Mouse (Mus musculus) hindbrain, embryonic 13.5 days (tissue): Measurements from ENCODE around the gene Otop3. TPM values are rescaled to one million over a fixed set of nuclear protein-coding genes. Genes with fewer than 3 reads are reported as not detected.
A peak's percentile ranks its signal among the peaks of the same experiment; 100 is the strongest.

Experiments
- ATAC-seq: fragments of 200-750 bp; cut with Nextera tagmentation; 2 replicates; pipeline ENCODE4 v1.8.0; 2017; ENCODE audit warnings: moderate TSS enrichment; ENCODE audit not compliant: low FRiP score
- H3K27ac ChIP-seq: fragments of 300-500 bp; sonication (generic); 2 replicates; pipeline ENCODE4 v1.5.1; 2015; ENCODE audit warnings: inconsistent platforms, mild to moderate bottlenecking, moderate library complexity
- H3K27me3 ChIP-seq: fragments of 300-500 bp; sonication (generic); 2 replicates; pipeline ENCODE4 v1.6.1; 2015; ENCODE audit warnings: mild to moderate bottlenecking, inconsistent platforms
- H3K36me3 ChIP-seq: fragments of 300-500 bp; sonication (generic); 2 replicates; pipeline ENCODE4 v1.6.1; 2015; ENCODE audit warnings: mild to moderate bottlenecking, inconsistent platforms
- H3K4me1 ChIP-seq: fragments of 300-500 bp; sonication (generic); replicated peaks from 2 replicates; pipeline ENCODE4 v1.6.1; 2015; ENCODE audit warnings: inconsistent platforms
- H3K4me2 ChIP-seq: fragments of 300-500 bp; sonication (generic); 2 replicates; pipeline ENCODE4 v1.6.1; 2015; ENCODE audit warnings: inconsistent platforms, mild to moderate bottlenecking, moderate library complexity
- H3K4me3 ChIP-seq: fragments of 300-500 bp; sonication (generic); 2 replicates; pipeline ENCODE4 v1.5.1; 2015; ENCODE audit warnings: mild to moderate bottlenecking, inconsistent platforms
- H3K9ac ChIP-seq: fragments of 300-500 bp; sonication (generic); 2 replicates; pipeline ENCODE4 v1.6.1; 2015; ENCODE audit warnings: mild to moderate bottlenecking, inconsistent platforms
- H3K9me3 ChIP-seq: fragments of 300-500 bp; sonication (generic); 2 replicates; pipeline ENCODE4 v1.6.1; 2016; ENCODE audit warnings: inconsistent platforms
- WGBS: fragments of 180-500 bp; shearing (Covaris S2); methylation state at CpG from one replicate; pipeline ENCODE4 v1.1.7; 2015; 5-methylcytosine and 5-hydroxymethylcytosine counted together
- polyA plus RNA-seq: library from polyadenylated mRNA; unstranded; fragments of >200 nt; fragmentation: Nextera tagmentation; extraction: Ambion mirVana; gene quantifications from 2 replicates; pipeline ENCODE4 v1.2.1, GENCODE M21; 2015

The Otop3 gene
- polyA plus RNA-seq, 1 experiment from 2014 or later: 1.1 TPM

DNA sequence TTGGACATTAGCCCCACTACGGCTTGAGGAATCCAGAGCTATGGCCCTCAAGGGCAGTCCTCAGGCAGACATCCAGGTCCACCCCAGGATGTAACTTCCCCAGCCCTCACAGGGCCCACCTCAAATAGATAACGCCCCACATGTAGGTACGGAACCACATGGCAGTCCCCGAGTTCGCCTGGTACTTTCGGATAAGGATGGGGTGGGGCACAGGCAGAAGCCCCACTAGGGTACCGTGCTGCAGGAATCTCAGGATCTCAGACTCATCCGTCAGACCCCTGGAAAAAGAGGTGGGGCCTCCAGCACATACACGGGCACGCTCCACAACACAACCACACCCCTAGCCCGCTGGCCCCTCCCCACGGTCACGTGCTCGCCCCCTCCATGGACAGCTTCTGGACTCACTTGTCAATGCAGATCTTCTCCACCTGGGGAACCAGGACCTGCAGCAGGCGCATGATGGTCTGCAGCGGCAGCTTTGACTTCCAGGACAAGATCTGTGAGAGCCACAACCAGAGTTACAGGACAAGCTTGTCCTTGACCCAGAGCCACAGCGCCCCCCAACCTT, 14.2 kb downstream of the Otop3 start:
- Histone ChIP-seq H3K4me1 (0 out of 2 replicates have a peak, but pooled peaks cover 4% of the 10 kb centered on the region), H3K9me3 (no peaks in the 10 kb centered on the region), H3K27ac (no peak overlapping the region), H3K36me3 (peaks cover 60% of the 10 kb centered on the region), H3K9ac (no peak overlapping the region), H3K4me3 (no peak overlapping the region), H3K4me2 (no peak overlapping the region), H3K27me3 (peaks cover 26% of the 10 kb centered on the region)
- ATAC-seq: no peak
- WGBS: 67% methylated on average over 17 of the region's 17 CpGs

DNA sequence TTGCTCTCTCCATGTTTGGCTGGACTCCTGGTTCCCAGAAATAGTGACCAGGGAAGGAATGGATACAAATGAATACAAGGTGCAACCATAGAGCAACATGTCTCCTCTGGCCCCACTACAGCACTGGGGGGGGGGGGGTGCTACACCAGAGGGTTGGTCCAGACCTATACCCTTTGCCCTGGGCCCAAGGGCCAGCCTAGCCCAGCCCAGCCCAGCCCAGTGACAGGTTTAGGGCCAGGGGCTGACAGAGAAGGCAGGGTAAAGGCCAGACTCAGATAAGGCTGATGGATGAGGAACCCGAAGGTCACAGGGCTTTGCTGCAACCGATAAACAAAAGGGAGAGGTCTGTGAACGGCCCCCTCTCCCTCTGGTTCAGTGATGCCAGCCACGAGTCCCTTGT, 15.4 kb downstream of the Otop3 start:
- no peak overlapping the region for H3K4me3 ChIP-seq
- no peak overlapping the region for H3K4me2 ChIP-seq
- H3K27ac ChIP-seq: no peak overlapping the region
- H3K27me3 ChIP-seq: peaks cover 17% of the 10 kb centered on the region
- H3K36me3 ChIP-seq: peaks cover 66% of the 10 kb centered on the region
- ATAC-seq: no peak
- H3K9me3 ChIP-seq: no peaks in the 10 kb centered on the region
- H3K9ac ChIP-seq: no peak overlapping the region
- WGBS: 73% methylated on average over 4 of the region's 4 CpGs
- H3K4me1 ChIP-seq: no peaks in the 10 kb centered on the region

DNA sequence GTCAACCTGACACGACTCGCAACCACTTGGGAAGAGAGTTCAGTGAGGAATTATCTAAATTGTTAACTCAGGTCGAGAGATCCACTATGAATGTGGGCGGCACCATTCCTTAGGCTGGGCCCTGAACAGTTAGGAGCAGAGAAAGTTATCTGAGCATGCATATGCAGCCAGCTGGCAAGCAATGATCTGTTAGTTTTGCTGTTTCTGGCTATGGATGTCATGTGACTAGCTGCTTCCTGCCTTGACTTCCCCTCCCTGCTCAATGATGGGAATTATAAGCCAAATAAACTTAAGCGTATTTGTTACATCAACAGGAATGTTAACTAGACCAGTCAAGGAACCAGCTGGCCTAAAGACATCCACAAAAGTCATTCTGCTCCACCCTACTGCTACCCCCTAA, 18.8 kb downstream of the Otop3 start:
- no peak overlapping the region for H3K4me2 ChIP-seq
- peaks cover 31% of the 10 kb centered on the region for H3K27me3 ChIP-seq
- no peaks in the 10 kb centered on the region for H3K9me3 ChIP-seq
- WGBS: 92% methylated on average over 5 of the region's 5 CpGs
- no peaks in the 10 kb centered on the region for H3K4me1 ChIP-seq
- no peak overlapping the region for H3K27ac ChIP-seq
- H3K9ac ChIP-seq: no peak overlapping the region
- ATAC-seq: no peak
- H3K36me3 ChIP-seq: peaks cover 80% of the 10 kb centered on the region
- H3K4me3 ChIP-seq: no peak overlapping the region

DNA sequence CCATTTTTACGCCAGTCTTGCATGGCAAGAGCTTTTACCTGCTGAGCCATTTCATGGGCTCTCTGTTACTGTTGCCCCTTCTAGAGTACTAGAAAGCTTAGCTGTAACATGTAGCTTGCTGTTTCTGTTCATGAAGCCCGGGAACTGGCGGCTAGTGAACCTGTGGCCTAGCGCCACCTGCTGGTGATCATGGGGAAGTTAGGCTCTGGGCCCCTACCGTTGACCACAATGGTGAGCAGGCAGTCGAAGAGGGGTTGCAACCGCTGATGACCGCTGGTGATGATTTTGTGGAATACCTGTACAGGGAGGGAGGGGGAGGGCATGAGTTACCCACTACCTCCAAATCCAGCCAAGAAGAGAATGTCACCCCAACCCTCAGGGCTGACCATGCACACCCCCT, 19.7 kb downstream of the Otop3 start:
- Histone ChIP-seq H3K9me3 (no peaks in the 10 kb centered on the region), H3K4me3 (no peak overlapping the region), H3K27ac (no peak overlapping the region), H3K4me1 (peaks cover 8% of the 10 kb centered on the region), H3K9ac (no peak overlapping the region), H3K36me3 (peaks cover 72% of the 10 kb centered on the region), H3K4me2 (no peak overlapping the region), H3K27me3 (peaks cover 26% of the 10 kb centered on the region)
- peak; percentile 27; the same call in 1 of the 2 replicates for ATAC-seq
- whole genome bisulfite sequencing: 8% methylated on average over 8 of the region's 8 CpGs

DNA sequence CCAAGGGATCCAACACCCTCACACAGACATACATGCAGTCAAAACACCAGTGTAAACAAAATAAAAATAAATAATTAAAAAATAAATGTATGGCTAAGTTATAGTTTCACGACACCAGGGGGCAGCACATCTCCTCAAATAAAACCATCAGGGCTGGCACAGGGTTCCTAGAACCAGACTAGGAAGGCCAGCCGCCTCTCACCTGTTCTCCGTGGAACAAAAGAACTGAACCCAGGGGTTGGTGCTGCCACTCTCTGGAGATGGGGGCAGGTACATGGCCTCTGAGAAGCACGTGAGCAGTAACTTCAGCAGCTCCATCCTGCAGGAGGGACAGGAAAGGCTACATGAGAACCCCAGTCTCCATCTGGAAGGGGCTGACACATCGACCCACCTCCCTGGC, 23.9 kb downstream of the Otop3 start:
- Histone ChIP-seq H3K4me1 (peaks cover 16% of the 10 kb centered on the region), H3K9ac (peak overlapping the region; percentile 53), H3K27me3 (peaks cover 23% of the 10 kb centered on the region), H3K9me3 (no peaks in the 10 kb centered on the region), H3K27ac (peak overlapping the region; percentile 73), H3K36me3 (peaks cover 30% of the 10 kb centered on the region), H3K4me2 (no peak overlapping the region), H3K4me3 (no peak overlapping the region)
- 23% methylated on average over 5 of the region's 5 CpGs for WGBS
- 0 out of 2 replicates have a peak, but pooled peaks have one; percentile 50 for ATAC-seq

DNA sequence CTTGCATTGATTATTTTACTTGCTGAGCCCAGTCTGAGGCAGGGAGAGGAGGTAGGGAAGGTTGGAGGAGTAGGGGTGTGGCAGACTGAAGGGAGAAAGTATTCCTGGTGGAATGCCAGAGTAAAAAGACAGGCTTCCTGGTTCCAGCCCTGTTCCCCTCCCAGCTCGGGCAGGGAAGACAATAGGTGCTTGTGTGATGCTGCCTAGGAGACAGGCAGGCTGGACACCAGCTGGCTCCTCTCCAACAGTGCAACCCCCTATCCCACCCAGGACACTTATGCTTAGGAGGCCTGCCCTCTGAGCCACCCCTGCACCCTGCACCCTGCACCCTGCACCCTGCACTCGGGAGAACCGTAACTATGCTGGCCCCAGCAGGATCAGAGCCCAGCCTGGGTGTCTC, 24.8 kb downstream of the Otop3 start:
- ATAC-seq: no peak
- H3K4me3 ChIP-seq: no peak overlapping the region
- H3K9ac ChIP-seq: peak overlapping the region; percentile 53
- H3K36me3 ChIP-seq: peaks cover 27% of the 10 kb centered on the region
- H3K9me3 ChIP-seq: no peaks in the 10 kb centered on the region
- H3K27ac ChIP-seq: peak overlapping the region; percentile 73
- H3K27me3 ChIP-seq: peaks cover 23% of the 10 kb centered on the region
- 18% methylated on average over 3 of the region's 3 CpGs for WGBS
- 0 out of 2 replicates have a peak overlapping the region, but pooled peaks have one; percentile 10 for H3K4me2 ChIP-seq
- peaks cover 22% of the 10 kb centered on the region for H3K4me1 ChIP-seq

DNA sequence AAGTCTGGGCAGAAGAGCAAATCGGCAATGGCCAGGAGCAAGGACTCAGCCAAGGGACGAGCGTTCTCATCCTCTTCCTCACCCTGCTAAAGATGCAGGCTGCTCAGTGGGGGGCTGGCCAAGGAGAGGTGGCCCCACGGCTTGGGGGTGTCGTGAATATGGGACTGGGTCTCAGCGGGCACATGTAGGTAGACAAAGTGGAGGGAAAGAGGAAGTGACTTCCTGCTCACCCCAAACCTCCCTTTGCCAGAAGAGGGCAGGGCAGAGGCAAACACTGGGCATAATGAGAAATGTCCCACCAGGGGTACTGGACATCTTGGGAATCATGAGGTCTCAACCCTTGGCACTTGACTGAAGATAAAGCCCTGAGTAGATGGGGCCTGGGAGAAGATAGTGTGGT, 25.2 kb downstream of the Otop3 start:
- no peak overlapping the region for H3K4me3 ChIP-seq
- WGBS: 59% methylated on average over 6 of the region's 6 CpGs
- ATAC-seq: no peak

DNA sequence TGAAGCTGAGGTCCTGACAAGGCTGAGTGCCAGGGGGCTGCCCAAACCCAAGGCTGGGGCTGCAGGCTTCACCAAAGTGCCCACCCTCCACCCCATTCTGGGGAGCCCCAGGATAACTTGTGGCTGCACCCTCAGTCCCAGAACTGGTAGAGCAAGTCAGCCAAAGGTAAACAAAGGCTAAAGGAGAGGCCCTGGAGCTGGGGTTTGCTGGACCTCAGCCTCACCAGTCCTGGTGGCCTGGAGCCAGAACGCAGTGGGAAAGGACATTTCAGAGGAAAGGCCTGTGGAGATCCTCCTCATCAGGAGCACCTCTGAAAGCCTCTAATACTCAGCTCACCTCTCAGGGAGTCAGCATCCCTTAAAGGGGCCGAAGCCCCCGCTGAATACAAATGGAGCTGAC, 29.6 kb downstream of the Otop3 start:
- WGBS: 90% methylated on average over 3 of the region's 3 CpGs
- no peak overlapping the region for H3K4me2 ChIP-seq
- no peak for ATAC-seq
- H3K9me3 ChIP-seq: no peaks in the 10 kb centered on the region
- H3K36me3 ChIP-seq: no peaks in the 10 kb centered on the region; the same call in 1 of the 2 replicates
- no peak overlapping the region for H3K27ac ChIP-seq
- peaks cover 42% of the 10 kb centered on the region for H3K4me1 ChIP-seq
- H3K9ac ChIP-seq: no peak overlapping the region
- 0 out of 2 replicates have a peak, but pooled peaks cover 18% of the 10 kb centered on the region for H3K27me3 ChIP-seq
- H3K4me3 ChIP-seq: no peak overlapping the region

More for the DNA sequence above, 25.2 kb downstream of the Otop3 start:
- peak overlapping the region; percentile 53; the same call in 1 of the 2 replicates for H3K9ac ChIP-seq
- peak overlapping the region; percentile 73 for H3K27ac ChIP-seq
- peaks cover 23% of the 10 kb centered on the region for H3K27me3 ChIP-seq
- no peaks in the 10 kb centered on the region for H3K9me3 ChIP-seq
- no peak overlapping the region for H3K4me2 ChIP-seq
- peaks cover 24% of the 10 kb centered on the region for H3K36me3 ChIP-seq
- peaks cover 22% of the 10 kb centered on the region for H3K4me1 ChIP-seq

DNA sequence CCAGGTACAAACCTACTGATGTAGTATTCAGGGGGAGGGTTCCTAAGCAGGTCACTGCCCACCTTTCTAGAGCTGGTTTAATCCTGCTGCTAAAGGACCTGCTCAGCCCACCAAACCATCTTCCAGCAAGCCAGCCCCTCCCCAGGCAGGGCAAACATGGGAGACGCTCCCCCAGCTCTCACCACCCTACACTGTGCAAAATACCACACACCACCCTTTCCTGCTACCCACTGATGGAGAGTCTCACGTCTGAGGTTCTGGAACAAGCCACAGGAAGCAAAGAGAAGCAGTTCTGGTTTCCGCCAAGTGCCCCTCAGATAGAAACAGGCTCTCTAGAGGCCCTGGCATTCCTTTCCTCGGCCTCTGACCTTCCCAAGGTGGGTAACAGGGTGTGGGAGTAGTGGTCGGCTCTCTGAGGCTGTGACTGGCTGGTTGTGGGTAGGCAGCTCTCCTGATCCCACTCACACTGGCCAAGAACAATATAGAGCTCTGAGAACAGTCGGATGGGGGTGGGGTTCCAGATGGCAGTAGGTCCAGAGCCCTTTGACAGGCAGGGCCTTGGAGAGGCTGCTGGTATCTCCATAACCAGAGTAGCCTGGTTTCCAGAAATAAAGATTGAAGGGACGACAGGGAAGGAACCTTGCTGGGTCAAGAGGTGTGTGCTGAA, 31.6 kb downstream of the Otop3 start:
- peak overlapping the region; percentile 92 for H3K9ac ChIP-seq
- no peaks in the 10 kb centered on the region for H3K9me3 ChIP-seq
- H3K4me3 ChIP-seq: peak overlapping the region; percentile 76
- 44% methylated on average over 7 of the region's 7 CpGs for WGBS
- H3K4me2 ChIP-seq: peak overlapping the region; percentile 93
- ATAC-seq: peak; percentile 57
- peaks cover 30% of the 10 kb centered on the region; the same call in 1 of the 2 replicates for H3K27me3 ChIP-seq
- no peaks in the 10 kb centered on the region for H3K36me3 ChIP-seq
- H3K4me1 ChIP-seq: peaks cover 33% of the 10 kb centered on the region
- peak overlapping the region; percentile 92 for H3K27ac ChIP-seq

DNA sequence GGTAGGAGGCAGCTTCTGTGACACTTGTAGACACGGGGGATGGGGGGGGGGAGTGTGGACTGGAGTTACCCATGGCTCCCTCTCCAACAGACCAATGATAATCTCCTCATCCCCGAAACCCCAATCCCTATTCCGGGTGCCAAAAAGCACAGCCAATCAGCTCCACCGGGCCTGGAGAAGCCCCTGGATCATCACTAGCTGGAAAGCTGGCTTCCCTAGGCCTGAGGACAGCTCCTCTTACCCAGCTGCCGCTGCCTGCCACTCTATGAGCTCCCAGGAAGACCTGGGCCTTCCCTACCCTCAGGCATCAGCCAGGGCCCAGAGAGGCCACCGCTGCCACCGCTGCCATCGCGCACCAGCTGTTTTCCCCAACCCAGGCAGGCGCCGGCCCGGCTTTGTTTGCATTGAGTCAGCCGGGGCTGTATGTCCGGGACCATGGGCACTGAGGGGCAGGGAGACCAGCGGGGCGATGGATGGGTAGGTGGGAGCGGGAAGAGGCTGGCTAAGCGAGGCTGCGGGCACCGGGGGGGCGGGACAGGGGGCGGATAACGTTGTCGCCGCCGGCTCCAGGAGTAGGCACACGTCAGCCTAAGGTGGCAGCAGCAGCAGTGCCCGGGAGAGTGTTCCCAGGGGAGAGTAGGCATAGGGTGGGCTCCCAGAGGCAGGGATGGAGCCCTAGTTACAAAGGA, 32.3 kb downstream of the Otop3 start:
- H3K9me3 ChIP-seq: no peaks in the 10 kb centered on the region
- H3K9ac ChIP-seq: peak overlapping the region; percentile 92
- ATAC-seq: peak; percentile 78
- H3K4me3 ChIP-seq: peak overlapping the region; percentile 76
- 1% methylated on average over 28 of the region's 28 CpGs for WGBS
- H3K4me2 ChIP-seq: peak overlapping the region; percentile 93
- no peaks in the 10 kb centered on the region for H3K36me3 ChIP-seq
- H3K27me3 ChIP-seq: peaks cover 31% of the 10 kb centered on the region; the same call in 1 of the 2 replicates
- peak overlapping the region; percentile 92 for H3K27ac ChIP-seq
- peaks cover 33% of the 10 kb centered on the region for H3K4me1 ChIP-seq

DNA sequence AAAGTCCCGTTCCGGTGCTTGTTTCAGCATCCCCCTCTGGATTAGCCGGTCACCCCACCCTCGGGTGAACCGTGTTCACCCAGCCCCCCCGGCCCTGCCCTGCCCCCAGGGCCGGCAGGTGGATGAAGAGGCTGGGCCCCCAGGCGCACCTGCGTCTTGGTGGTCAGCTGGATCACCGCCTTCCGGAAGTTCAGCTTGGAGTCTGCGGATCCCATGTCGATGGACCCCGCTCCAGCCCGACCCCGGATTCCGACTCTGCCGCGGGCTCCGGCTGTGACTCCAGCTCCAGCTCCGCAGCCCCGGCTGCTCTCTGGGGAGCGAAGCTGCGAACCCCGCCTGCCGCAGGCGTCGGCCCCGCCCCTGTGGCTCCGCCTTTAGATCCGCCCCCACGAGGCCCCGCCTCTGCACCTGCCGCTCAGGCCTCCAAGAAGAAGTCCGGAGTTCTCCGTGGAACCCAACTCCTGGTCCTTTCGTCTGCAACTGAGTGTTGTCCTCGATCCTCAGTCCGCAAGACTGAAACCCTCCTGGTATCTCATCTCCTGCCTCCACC, 32.9 kb downstream of the Otop3 start, which contains the start of gene Hid1:
TSS of gene Hid1 (minus strand) at position 362 of the 550 bp plus-strand sequence.
- WGBS: under 1% methylated on average over 30 of the region's 39 CpGs
- peak within 1 kb of the TSS; percentile 93 for H3K4me2 ChIP-seq
- no peaks in the 10 kb centered on the region for H3K36me3 ChIP-seq
- H3K27ac ChIP-seq: peak within 1 kb of the TSS; percentile 92
- H3K4me3 ChIP-seq: peak within 1 kb of the TSS; percentile 76
- H3K9ac ChIP-seq: peak within 1 kb of the TSS; percentile 92
- peaks cover 37% of the 10 kb centered on the region; the same call in 1 of the 2 replicates for H3K27me3 ChIP-seq
- ATAC-seq: peak; percentile 54
- no peaks in the 10 kb centered on the region for H3K9me3 ChIP-seq
- H3K4me1 ChIP-seq: peaks cover 33% of the 10 kb centered on the region

DNA sequence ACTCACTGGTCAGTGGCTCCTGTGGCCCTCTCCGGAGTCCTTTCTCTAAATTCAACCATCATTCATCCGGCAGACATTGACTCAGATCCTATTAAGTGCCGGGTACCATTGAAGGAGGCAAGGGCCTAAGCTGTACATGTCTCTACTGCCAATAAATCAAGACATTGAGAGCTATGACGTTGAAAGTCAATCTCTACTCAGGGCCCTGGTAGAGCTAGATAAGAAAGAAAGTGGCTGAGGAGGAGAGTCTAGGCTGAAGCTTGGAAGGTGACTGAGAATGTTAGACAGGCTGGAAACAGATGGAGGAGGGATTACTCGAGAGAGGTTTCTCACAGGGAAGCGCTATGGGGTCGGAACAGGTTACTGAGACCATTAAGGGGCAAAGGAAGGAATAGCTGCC, 35.8 kb downstream of the Otop3 start:
- Histone ChIP-seq H3K9me3 (no peaks in the 10 kb centered on the region), H3K4me3 (no peak overlapping the region), H3K27me3 (peaks cover 39% of the 10 kb centered on the region), H3K9ac (no peak overlapping the region), H3K4me1 (peaks cover 36% of the 10 kb centered on the region), H3K4me2 (no peak overlapping the region), H3K36me3 (no peaks in the 10 kb centered on the region), H3K27ac (no peak overlapping the region)
- 57% methylated on average over 7 of the region's 7 CpGs for WGBS
- ATAC-seq: no peak
